Mouse (Mus musculus) liver, adult 2 months (tissue): ENCODE measurements around the gene Fgd3.

Experiments used
- CTCF ChIP-seq: fragments of 200-500 bp; IDR thresholded peaks from 2 replicates; pipeline ENCODE4 v1.5.1; 2011; ENCODE audit warnings: low read depth, low read length, control low read depth
- POLR2A ChIP-seq: fragments of 200-500 bp; IDR thresholded peaks from 2 replicates; pipeline ENCODE4 v1.6.1; 2011; ENCODE audit warnings: low read length, control low read depth; ENCODE audit not compliant: insufficient read depth; ENCODE audit errors: extremely low read depth

- TF ChIP-seq CTCF (no peak), POLR2A (no peak)
Measured at GRCm38 (mm10) chr13:49252113-49252512, 68.0 kb downstream of the Fgd3 start.
